Mouse (Mus musculus) myocyte (in vitro differentiated cells): Measurements from ENCODE around the gene Brd9. TPM values are rescaled to one million over a fixed set of nuclear protein-coding genes. Genes with fewer than 3 reads are reported as not detected.

Experiments used
- H3K27me3 ChIP-seq: one replicate; pipeline ENCODE4 v1.6.1; 2011; ENCODE audit not compliant: control insufficient read depth, insufficient read depth, insufficient read length
- H3K36me3 ChIP-seq: one replicate; pipeline ENCODE4 v1.6.1; 2011; ENCODE audit not compliant: control insufficient read depth, insufficient read depth
- H3K4me2 ChIP-seq: one replicate; pipeline ENCODE4 v1.6.1; 2011; ENCODE audit warnings: low read depth, control low read depth
- H3K4me3 ChIP-seq: one replicate; pipeline ENCODE4 v1.5.1; 2011; ENCODE audit warnings: mild to moderate bottlenecking, control low read depth, moderate library complexity
- H3K79me2 ChIP-seq: one replicate; pipeline ENCODE4 v1.6.1; 2011; ENCODE audit not compliant: control insufficient read depth, insufficient read depth
- H3ac ChIP-seq: one replicate; pipeline ENCODE4 v1.6.1; 2011; ENCODE audit not compliant: control insufficient read depth, insufficient read length
- CEBPB ChIP-seq: IDR thresholded peaks from 2 replicates; pipeline ENCODE4 v1.6.1; 2011; ENCODE audit warnings: mild to moderate bottlenecking, moderate library complexity; ENCODE audit not compliant: poor library complexity, insufficient read depth, severe bottlenecking
- E2F4 ChIP-seq: IDR thresholded peaks from one replicate; pipeline ENCODE4 v1.6.1; 2011; ENCODE audit warnings: mild to moderate bottlenecking, control low read depth, moderate library complexity; ENCODE audit not compliant: insufficient read depth
- MAX ChIP-seq: IDR thresholded peaks from one replicate; pipeline ENCODE4 v1.6.1; 2011; ENCODE audit warnings: low read depth, mild to moderate bottlenecking, control low read depth
- MYOD1 ChIP-seq, 3 experiments: IDR thresholded peaks; one replicate each; pipeline ENCODE4 v1.6.1; 2011; ENCODE audit warnings: control low read depth in 2 of 3, low read depth in 2 of 3, mild to moderate bottlenecking in 2 of 3, moderate library complexity in 1 of 3; ENCODE audit not compliant: insufficient read length in 2 of 3, control insufficient read depth in 1 of 3
- MYOG ChIP-seq, 3 experiments: IDR thresholded peaks; one replicate each; pipeline ENCODE4 v1.6.1; 2011; ENCODE audit warnings: control low read depth in 2 of 3, low read depth in 2 of 3, mild to moderate bottlenecking in 2 of 3; ENCODE audit not compliant: insufficient read length in 2 of 3, control insufficient read depth in 1 of 3, insufficient read depth in 1 of 3
- POLR2A ChIP-seq: IDR thresholded peaks from one replicate; pipeline ENCODE4 v1.6.1; 2011; ENCODE audit warnings: low read depth, mild to moderate bottlenecking, control low read depth, moderate library complexity; ENCODE audit not compliant: insufficient read length
- POLR2AphosphoS2 ChIP-seq: IDR thresholded peaks from one replicate; pipeline ENCODE4 v1.6.1; 2011; ENCODE audit warnings: low read depth, control low read depth; ENCODE audit not compliant: insufficient read length
- REST ChIP-seq: IDR thresholded peaks from one replicate; pipeline ENCODE4 v1.6.1; 2011; ENCODE audit warnings: mild to moderate bottlenecking, control low read depth, moderate library complexity; ENCODE audit not compliant: insufficient read depth, insufficient read length
- SRF ChIP-seq: IDR thresholded peaks from one replicate; pipeline ENCODE4 v1.6.1; 2011; ENCODE audit warnings: low read depth; ENCODE audit not compliant: control insufficient read depth, insufficient read length
- TCF12 ChIP-seq: IDR thresholded peaks from one replicate; pipeline ENCODE4 v1.6.1; 2011; ENCODE audit warnings: mild to moderate bottlenecking, control low read depth; ENCODE audit not compliant: poor library complexity, insufficient read depth, severe bottlenecking
- TCF3 ChIP-seq: IDR thresholded peaks from one replicate; pipeline ENCODE4 v1.6.1; 2011; ENCODE audit warnings: low read depth, control low read depth; ENCODE audit not compliant: insufficient read length
- USF1 ChIP-seq: IDR thresholded peaks from one replicate; pipeline ENCODE4 v1.6.1; 2011; ENCODE audit warnings: low read depth, mild to moderate bottlenecking, control low read depth, moderate library complexity
- polyA plus RNA-seq: library from polyadenylated mRNA; unstranded; fragments of >200 nt; fragmentation: generic; extraction: Trizol; gene quantifications from one replicate; pipeline ENCODE4 v1.2.1, GENCODE M21; 2012; ENCODE audit warnings: missing spikeins

The Brd9 gene
- polyA plus RNA-seq, 1 experiment, result 15.8 TPM

- Histone ChIP-seq H3K4me3 (no peak overlapping the region), H3K4me2 (no peak overlapping the region), H3K79me2 (no peaks in the 10 kb centered on the region), H3K27me3 (no peaks in the 10 kb centered on the region), H3K36me3 (no peaks in the 10 kb centered on the region), H3ac (no peak overlapping the region)
- no peak for TF ChIP-seq TCF3
- no peak for TF ChIP-seq MYOG (IDR thresholded peaks at IDR 0.05; ENCODE audit: control insufficient read depth in 1 of 3, insufficient read depth in 1 of 3, insufficient read length in 2 of 3, low read depth in 2 of 3)
- no peak for TF ChIP-seq REST
- no peak for TF ChIP-seq POLR2AphosphoS2
- TF ChIP-seq SRF, result no peak
- TF ChIP-seq MYOD1 (IDR thresholded peaks at IDR 0.05; ENCODE audit: control insufficient read depth in 1 of 3, insufficient read length in 2 of 3, low read depth in 2 of 3), result no peak
- TF ChIP-seq TCF12, result no peak
- TF ChIP-seq USF1, result no peak
- TF ChIP-seq CEBPB, result no peak
Observed at GRCm38 (mm10) chr13:73907683-73908412, 29.8 kb upstream of the Brd9 start.

GRCm38 (mm10) chr13:73913066-73913465 is 24.5 kb upstream of the Brd9 start:
- peaks cover 13% of the 10 kb centered on the region for H3K36me3 ChIP-seq

GRCm38 (mm10) chr13:73932201-73932600 is 5.4 kb upstream of the Brd9 start:
- Histone ChIP-seq H3K4me3 (no peak overlapping the region), H3K4me2 (no peak overlapping the region), H3ac (no peak overlapping the region), H3K79me2 (peaks cover 8% of the 10 kb centered on the region), H3K36me3 (peaks cover 12% of the 10 kb centered on the region), H3K27me3 (no peaks in the 10 kb centered on the region)
- TF ChIP-seq SRF, result no peak
- no peak for TF ChIP-seq MYOD1 (IDR thresholded peaks at IDR 0.05; ENCODE audit: control insufficient read depth in 1 of 3, insufficient read length in 2 of 3, low read depth in 2 of 3)
- no peak for TF ChIP-seq TCF12
- no peak for TF ChIP-seq REST
- no peak for TF ChIP-seq POLR2AphosphoS2
- TF ChIP-seq USF1, result no peak
- no peak for TF ChIP-seq MAX
- TF ChIP-seq MYOG (IDR thresholded peaks at IDR 0.05; ENCODE audit: control insufficient read depth in 1 of 3, insufficient read depth in 1 of 3, insufficient read length in 2 of 3, low read depth in 2 of 3), result no peak
- no peak for TF ChIP-seq E2F4
- no peak for TF ChIP-seq TCF3
- no peak for TF ChIP-seq POLR2A
- TF ChIP-seq CEBPB, result no peak

More at GRCm38 (mm10) chr13:73913066-73913465, 24.5 kb upstream of the Brd9 start:
- no peak overlapping the region for H3K4me3 ChIP-seq
- H3ac ChIP-seq, result no peak overlapping the region
- no peak for TF ChIP-seq MYOD1 (IDR thresholded peaks at IDR 0.05; ENCODE audit: control insufficient read depth in 1 of 3, insufficient read length in 2 of 3, low read depth in 2 of 3)
- TF ChIP-seq REST, result no peak
- no peak for TF ChIP-seq POLR2AphosphoS2
- no peaks in the 10 kb centered on the region for H3K27me3 ChIP-seq
- no peaks in the 10 kb centered on the region for H3K79me2 ChIP-seq
- H3K4me2 ChIP-seq, result no peak overlapping the region

GRCm38 (mm10) chr13:73936938-73937320 is 682 bp upstream of the Brd9 start:
- Histone ChIP-seq H3K4me3 (peak overlapping the region; percentile 89), H3K4me2 (peak overlapping the region; percentile 70), H3K27me3 (no peaks in the 10 kb centered on the region), H3ac (peak overlapping the region; percentile 5), H3K36me3 (peaks cover 5% of the 10 kb centered on the region), H3K79me2 (peaks cover 10% of the 10 kb centered on the region)
- TF ChIP-seq POLR2AphosphoS2, result no peak

DNA sequence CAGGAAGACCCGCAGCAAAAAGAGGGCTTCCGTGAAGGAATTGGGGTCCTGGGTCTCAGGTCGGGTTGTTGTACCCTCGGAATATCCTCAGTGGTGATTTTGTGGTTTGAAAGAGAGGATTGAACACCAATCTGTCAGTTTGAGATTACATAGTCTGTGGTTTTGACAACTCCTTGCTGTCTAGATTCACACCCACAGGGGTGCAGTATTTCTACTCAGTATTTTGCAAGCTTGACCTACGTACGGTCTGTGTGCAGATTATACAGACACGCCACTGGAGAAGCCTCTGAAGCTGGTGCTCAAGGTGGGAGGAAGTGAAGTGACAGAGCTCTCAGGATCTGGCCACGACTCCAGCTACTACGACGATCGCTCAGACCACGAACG is 558 bp downstream of the Brd9 start:
- H3K4me2 ChIP-seq, result peak overlapping the region; percentile 85
- H3K4me3 ChIP-seq, result peak overlapping the region; percentile 89
- H3K36me3 ChIP-seq, result peaks cover 9% of the 10 kb centered on the region
- peak overlapping the region; percentile 5 for H3ac ChIP-seq
- H3K79me2 ChIP-seq, result peaks cover 10% of the 10 kb centered on the region
- no peaks in the 10 kb centered on the region for H3K27me3 ChIP-seq
- no peak for TF ChIP-seq TCF3
- no peak for TF ChIP-seq TCF12
- no peak for TF ChIP-seq REST
- TF ChIP-seq MYOG (IDR thresholded peaks at IDR 0.05; ENCODE audit: control insufficient read depth in 1 of 3, insufficient read depth in 1 of 3, insufficient read length in 2 of 3, low read depth in 2 of 3), result no peak
- TF ChIP-seq POLR2A, result no peak
- no peak for TF ChIP-seq CEBPB
- TF ChIP-seq MAX, result no peak
- no peak for TF ChIP-seq POLR2AphosphoS2
- TF ChIP-seq SRF, result no peak
- TF ChIP-seq MYOD1 (IDR thresholded peaks at IDR 0.05; ENCODE audit: control insufficient read depth in 1 of 3, insufficient read length in 2 of 3, low read depth in 2 of 3), result no peak
- no peak for TF ChIP-seq USF1
- no peak for TF ChIP-seq E2F4
